Mouse (Mus musculus): ENCODE data around the gene Nr2f2. TPM values are rescaled to one million over a fixed set of nuclear protein-coding genes. Genes with fewer than 3 reads are reported as not detected.

The Nr2f2 gene
- total RNA-seq, 2 experiments from 2014 or later, result 68.7 to 96.1 TPM

DNA sequence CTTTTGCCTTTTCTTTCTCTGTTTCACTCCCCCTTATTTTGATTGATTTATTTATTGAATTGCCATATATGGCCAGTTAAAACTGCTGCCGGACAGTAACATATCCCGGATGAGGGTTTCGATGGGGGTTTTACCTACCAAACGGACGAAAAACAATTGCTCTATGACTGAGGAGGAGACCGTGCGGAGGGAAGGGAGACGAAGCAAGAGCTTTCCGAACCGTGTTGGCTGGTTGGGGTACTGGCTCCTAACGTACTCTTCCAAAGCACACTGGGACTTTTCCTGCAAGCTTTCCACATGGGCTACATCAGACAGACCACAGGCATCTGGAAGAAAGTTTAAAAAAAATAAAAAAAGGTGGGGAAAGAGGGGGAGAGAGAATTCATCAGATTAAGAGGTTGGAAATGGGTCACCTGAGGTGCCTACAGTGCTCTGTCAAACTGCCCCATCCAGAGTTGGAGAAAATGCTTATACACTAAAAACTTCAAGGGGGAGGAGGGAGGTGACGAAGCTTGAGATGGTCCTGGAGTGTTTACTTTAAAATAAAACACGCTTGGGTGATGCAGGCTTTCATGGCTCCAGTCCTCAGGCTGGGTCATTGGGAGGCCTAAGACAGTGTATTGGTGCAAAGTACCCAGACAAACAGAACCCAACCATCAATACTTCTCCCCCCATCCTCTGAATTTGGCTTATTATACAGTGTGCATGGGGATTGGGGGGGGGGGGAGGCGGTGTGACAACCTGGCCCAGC lies 11.8 kb downstream of the Nr2f2 start:
- DNase-seq, result no peak
- intact Hi-C loops (cut with DNase I), result no loop called here

- DNase-seq, result no peak
Observed at GRCm38 (mm10) chr7:70353151-70353550, 13.4 kb downstream of the Nr2f2 start.

GRCm38 (mm10) chr7:70352617-70353016 lies 13.9 kb downstream of the Nr2f2 start:
- intact Hi-C loops (cut with DNase I), result no loop called here
- DNase-seq, result no peak

More at GRCm38 (mm10) chr7:70353151-70353550, 13.4 kb downstream of the Nr2f2 start:
- intact Hi-C loops (cut with DNase I), result no loop called here

DNA sequence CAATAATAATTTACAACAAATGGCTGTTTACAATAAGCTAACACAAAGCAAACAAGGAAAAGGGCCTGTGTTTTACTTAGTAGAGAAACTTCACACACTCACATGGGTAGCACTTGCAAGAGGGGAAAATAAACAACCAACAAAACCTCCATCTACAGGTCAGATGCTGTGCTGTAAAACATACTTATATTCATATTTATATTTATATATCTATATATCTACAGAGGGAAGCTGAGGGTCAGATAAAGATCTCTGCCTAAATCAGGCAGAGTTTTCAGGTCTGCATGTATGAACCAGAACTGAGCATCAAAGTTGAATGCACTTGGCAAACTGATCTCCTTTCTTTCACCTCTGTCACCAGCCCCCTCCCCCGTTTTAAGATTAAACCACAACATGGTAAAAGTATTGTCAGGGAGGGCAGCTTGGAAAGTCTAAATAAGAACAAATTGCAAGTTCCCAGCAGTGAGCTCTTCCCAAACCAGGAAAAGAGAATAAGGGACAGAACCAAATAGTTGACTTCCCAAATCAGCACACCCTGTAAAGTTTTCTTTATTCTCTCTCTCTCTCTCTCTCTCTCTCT lies 14.5 kb downstream of the Nr2f2 start:
- no peak for DNase-seq
- intact Hi-C loops (cut with DNase I), result no loop called here

GRCm38 (mm10) chr7:70350781-70351551 lies 15.6 kb downstream of the Nr2f2 start:
- intact Hi-C loops (cut with DNase I), result no loop called here
- peak; percentile 62 for DNase-seq

DNA sequence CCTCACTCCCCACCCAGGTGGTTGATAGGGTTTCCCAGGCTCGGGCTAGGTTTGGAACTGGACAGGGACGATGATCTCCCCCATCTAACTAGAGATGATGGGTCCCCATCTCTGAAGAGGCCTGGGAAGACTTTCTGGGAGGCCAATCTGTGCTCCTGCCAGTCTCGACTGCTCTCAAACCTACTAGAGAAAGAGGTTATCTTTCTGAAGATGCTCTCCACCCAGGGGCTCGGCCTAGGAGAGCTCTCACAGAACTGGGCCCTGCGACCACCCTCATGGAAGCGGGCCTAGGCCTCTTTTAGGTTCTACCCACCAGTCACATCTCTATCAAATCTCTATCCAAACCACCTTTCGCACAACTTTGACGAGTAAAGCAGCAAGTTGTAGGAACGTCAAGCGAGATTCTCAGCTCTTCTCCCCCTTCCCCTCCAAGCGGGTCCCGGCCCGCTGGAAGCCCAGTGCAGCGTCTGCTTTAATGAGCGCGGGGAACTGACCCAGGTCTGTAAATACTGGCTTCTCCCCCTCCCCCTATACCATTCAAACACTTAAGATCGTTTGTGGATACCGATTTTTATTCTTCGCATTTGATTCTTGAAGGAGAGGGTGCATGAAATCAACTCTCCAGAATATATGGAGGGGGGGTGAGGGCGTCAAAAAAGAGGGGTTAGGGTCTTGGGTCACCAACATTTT lies 16.4 kb downstream of the Nr2f2 start:
- intact Hi-C loops (cut with DNase I), result loop anchor here (5.0 to 10.0 kb wide), 3 partner anchors 1062 to 1795 kb away; no protein-coding TSS in a partner anchor
- no peak for DNase-seq

- intact Hi-C loops (cut with DNase I), result loop anchor here (5.0 to 10.0 kb wide), 3 partner anchors 1063 to 1796 kb away; no protein-coding TSS in a partner anchor
- DNase-seq, result no peak
Observed at GRCm38 (mm10) chr7:70348977-70349615, 17.4 kb downstream of the Nr2f2 start.

- DNase-seq, result no peak
- intact Hi-C loops (cut with DNase I), result loop anchor here (5.0 to 10.0 kb wide), 3 partner anchors 1064 to 1796 kb away; no protein-coding TSS in a partner anchor
Observed at GRCm38 (mm10) chr7:70348064-70348976, 18.2 kb downstream of the Nr2f2 start.

GRCm38 (mm10) chr7:70347618-70347958 lies 18.9 kb downstream of the Nr2f2 start:
- no peak for DNase-seq
- intact Hi-C loops (cut with DNase I), result loop anchor here (5.0 to 10.0 kb wide), 3 partner anchors 1065 to 1797 kb away; no protein-coding TSS in a partner anchor

GRCm38 (mm10) chr7:70346951-70347617 lies 19.5 kb downstream of the Nr2f2 start:
- no peak for DNase-seq
- intact Hi-C loops (cut with DNase I), result loop anchor here (5.0 to 10.0 kb wide), 3 partner anchors 1065 to 1798 kb away; no protein-coding TSS in a partner anchor

DNA sequence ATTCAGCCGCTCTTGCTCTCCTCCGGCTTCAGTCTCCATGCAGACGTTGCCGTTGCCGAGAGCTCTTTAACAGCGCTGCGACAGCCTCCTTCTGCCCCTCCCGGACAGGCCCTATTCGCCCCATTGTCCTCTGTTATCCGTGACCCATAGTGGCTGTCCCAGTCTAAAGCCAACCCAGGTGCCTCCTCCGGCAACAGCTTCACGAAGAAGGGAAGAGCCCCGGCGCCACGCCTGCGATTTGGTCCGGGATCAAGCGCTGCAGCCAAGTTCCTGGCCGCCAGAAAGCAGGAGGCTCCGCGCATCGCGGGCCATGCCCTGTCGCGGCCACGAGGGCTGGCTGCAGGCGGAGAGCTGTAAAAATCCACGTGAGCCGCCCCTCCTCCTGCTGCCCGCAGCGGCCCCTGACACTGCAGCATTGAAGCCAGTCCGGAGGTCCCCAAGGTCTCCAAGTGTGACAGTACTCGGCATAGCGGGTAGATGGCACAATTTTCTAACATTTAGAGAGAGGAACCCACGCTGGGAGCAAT lies 20.5 kb downstream of the Nr2f2 start:
- intact Hi-C loops (cut with DNase I), result loop anchor here (5.0 to 10.0 kb wide), 3 partner anchors 1066 to 1799 kb away; no protein-coding TSS in a partner anchor
- DNase-seq, result peak; percentile 72

DNA sequence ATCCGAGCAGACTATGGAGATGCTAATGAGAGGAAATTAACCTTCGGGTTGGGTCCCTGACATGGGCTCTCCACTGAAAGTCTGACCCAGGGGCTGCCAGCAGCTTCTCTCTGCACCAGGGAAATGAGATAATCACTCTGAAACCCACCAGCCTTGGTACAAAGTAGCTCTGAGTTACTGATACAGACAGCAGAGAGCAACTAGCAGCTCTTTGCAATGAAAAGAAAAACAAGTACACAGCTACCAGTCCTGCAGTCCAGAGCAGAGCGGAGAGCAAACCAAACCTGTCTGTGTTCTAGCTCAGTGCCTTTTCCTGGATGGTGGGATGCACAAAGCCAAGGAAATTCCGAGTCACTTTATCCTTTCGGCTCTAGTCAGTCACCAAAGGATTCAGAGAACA lies 23.1 kb downstream of the Nr2f2 start:
- intact Hi-C loops (cut with DNase I), result loop anchor here (10.0 kb wide), 1 partner anchor 1801 kb away; no protein-coding TSS in a partner anchor
- DNase-seq, result no peak

- no peak for DNase-seq
- intact Hi-C loops (cut with DNase I), result loop anchor here (10.0 kb wide), 1 partner anchor 1802 kb away; no protein-coding TSS in a partner anchor
Observed at GRCm38 (mm10) chr7:70342771-70343170, 23.8 kb downstream of the Nr2f2 start.

DNA sequence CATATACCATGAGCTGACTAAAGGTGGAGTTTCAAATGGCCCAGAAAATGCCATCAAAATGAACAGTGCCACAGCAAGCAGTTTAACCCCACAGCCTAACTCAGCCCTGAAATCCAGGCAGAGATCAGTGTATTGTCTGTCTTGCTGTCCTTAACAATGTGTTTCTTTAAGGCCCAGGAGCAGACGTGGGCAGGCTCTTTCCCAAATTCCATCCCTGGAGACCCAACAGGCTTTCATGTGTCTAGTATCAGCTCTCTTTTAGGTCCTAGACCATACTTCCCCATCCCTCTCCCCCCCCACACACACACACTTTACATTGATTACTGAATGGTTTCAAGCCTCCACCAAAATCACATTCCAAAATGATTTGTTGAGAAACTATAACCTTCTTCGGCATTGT lies 24.5 kb downstream of the Nr2f2 start:
- intact Hi-C loops (cut with DNase I), result loop anchor here (10.0 kb wide), 1 partner anchor 1803 kb away; no protein-coding TSS in a partner anchor
- no peak for DNase-seq

- intact Hi-C loops (cut with DNase I), result loop anchor here (5.0 to 10.0 kb wide), 3 partner anchors 1363 to 1805 kb away; no protein-coding TSS in a partner anchor
- DNase-seq, result no peak
Observed at GRCm38 (mm10) chr7:70339998-70340630, 26.4 kb downstream of the Nr2f2 start.

DNA sequence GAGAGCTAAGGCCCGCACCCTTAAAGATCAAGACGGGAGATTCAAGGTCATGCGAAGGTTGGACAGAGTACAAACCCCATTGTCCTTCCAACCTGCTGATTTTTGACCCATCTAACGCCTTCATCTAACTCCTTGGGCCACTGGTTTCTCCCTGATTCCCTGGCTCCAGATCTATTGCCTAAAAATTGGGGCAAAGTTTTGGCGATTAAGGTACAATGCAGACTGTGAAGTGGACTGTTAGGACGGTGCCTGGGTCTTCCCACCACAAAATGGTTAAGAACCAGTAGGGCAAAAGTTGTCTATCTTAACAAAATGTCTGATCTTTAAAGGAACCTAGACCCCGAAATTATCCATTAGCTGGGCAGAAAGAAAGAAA lies 28.3 kb downstream of the Nr2f2 start:
- DNase-seq, result no peak
- intact Hi-C loops (cut with DNase I), result loop anchor here (5.0 to 10.0 kb wide), 2 partner anchors 1361 to 1763 kb away; no protein-coding TSS in a partner anchor

DNA sequence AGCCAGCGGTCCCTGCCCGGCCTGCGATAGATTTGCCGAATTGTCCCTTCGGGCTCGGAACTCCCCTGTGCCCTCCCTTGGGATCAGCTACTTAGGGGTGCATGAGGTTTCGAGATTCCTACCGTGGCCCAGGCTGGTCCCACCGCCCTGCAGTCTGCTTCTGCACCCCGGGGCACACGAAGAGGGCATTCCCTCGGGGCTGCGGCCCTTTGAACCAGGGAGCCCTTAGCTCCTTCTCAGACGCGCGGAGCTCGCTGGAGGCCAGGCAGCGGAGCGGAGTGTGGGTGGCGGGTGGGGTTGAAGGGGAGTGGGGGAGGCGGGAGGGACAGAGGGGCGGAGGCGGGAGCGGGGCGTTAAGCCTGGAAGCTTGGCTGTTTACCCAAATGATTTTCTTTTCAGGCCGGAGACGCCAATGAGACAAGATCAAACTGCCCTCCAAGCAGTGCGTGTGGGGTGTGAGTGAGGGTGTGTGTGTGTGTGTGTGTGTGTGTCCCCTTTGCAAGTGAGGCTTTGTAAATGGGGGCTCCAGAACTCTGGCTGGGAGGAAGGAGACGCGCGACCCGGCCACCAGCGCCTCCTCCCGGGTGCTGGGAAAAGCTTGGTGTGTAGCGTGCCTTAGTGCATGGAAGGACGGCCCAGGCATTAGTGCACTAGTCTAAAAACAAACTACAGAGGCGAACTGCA lies 28.8 kb downstream of the Nr2f2 start:
- intact Hi-C loops (cut with DNase I), result loop anchor here (5.0 to 10.0 kb wide), 2 partner anchors 1360 to 1763 kb away; no protein-coding TSS in a partner anchor
- no peak for DNase-seq

Data from left cerebral cortex, postnatal 4 days (tissue).